Mouse (Mus musculus) brain, embryonic 14.5 days (tissue): ENCODE data around the gene Fkbp2.

Experiments
- CTCF ChIP-seq: fragments of 200-500 bp; IDR thresholded peaks from 2 replicates; pipeline ENCODE4 v1.5.1; 2012; ENCODE audit warnings: inconsistent platforms, mild to moderate bottlenecking, moderate library complexity, borderline replicate concordance; ENCODE audit not compliant: insufficient read depth, insufficient read length; ENCODE audit errors: extremely low read depth
- POLR2A ChIP-seq: fragments of 200-500 bp; IDR thresholded peaks from 2 replicates; pipeline ENCODE4 v1.6.1; 2012; ENCODE audit warnings: mild to moderate bottlenecking, inconsistent platforms, borderline replicate concordance; ENCODE audit not compliant: poor library complexity, insufficient read depth, insufficient read length, severe bottlenecking; ENCODE audit errors: extremely low read depth

DNA sequence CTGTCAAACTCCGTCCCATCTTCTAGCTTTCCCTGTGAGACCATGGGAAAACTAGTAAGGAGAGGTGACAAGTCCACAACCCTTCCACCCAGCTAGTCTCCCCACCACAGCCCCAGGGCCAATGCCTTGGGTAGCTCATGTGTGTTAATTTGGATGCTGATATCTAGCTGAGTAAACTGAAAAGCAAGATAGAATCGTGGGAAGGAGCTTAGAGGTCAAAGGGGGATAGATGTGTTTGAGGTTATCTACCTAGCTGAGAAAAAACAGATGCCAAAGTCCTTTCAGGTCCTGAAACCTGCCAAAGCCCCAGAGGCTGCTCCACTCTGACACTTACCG, 1.7 kb downstream of the Fkbp2 start:
- TF ChIP-seq POLR2A (no peak), CTCF (no peak)
